Mouse (Mus musculus): ENCODE data around the gene Capn6. TPM values are rescaled to one million over a fixed set of nuclear protein-coding genes. Genes with fewer than 3 reads are reported as not detected.

Gene Capn6
- total RNA-seq (2021) = under 1 TPM; 0.39 to 0.49 TPM
- long read RNA-seq, experiment 1 = 0 reads
- long read RNA-seq, experiment 2 = 0 reads

DNA sequence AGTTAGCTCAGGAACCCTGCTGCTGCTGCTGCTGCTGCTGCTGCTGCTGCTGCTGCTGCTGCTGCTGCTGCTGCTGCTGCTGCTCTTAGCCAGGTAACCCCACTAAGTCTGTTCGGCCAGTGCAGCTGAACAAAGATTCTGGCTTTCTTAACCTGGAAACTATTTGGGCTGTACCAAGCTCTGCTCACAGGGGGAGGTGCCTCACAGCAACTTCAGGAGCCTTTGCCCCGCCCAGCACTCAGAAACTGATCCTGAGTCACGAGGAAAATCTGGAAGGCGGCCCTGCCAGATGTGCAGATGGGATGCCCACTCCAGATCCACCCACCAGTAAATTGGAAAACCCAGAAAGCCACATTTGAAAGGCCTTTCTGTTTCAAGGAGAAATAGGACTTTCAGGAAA, at the start of gene Capn6:
Gene Capn6 (minus strand): TSS at position 203 of the 400 bp plus-strand sequence.
- TF ChIP-seq CTCF (conservative IDR thresholded peaks at IDR 0.05) = no peak

GRCm38 (mm10) chrX:143867129-143867664, 40.0 kb upstream of the Capn6 start:
- DNase-seq (ENCODE audit: low spot score in 2 of 2) = no peak
- Histone ChIP-seq H3K4me3 (no peak overlapping the region), H3K27ac (no peak overlapping the region)
- TF ChIP-seq CTCF (conservative IDR thresholded peaks at IDR 0.05) = no peak

More for the DNA sequence above, at the start of gene Capn6:
- no peak within 1 kb of the TSS for H3K4me3 ChIP-seq
- no peak within 1 kb of the TSS for H3K27ac ChIP-seq
- DNase-seq (ENCODE audit: low spot score in 2 of 2) = no peak

DNA sequence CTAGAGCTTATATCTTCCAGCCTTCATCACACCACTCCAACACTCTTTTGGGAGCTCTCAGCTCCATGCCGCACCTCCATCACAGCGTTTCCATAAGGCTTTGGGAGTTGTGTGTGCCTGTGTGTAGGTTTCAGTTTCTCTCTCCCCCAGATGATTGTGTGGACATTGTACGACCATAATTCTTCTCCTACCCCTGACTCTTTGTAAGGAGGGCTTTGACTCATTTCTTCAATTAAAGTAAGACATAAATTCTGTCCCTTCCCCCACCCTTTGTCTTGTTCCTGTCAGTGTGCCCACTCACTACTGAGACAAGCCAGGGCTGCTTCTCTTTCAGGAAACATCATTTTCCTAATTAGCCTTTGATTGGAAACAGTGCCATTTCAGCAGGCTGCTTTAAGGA, 24.1 kb upstream of the Capn6 start:
- Histone ChIP-seq H3K27ac (no peak overlapping the region), H3K4me3 (no peak overlapping the region)
- no peak for TF ChIP-seq CTCF (conservative IDR thresholded peaks at IDR 0.05)
- DNase-seq (ENCODE audit: low spot score in 2 of 2) = no peak

DNA sequence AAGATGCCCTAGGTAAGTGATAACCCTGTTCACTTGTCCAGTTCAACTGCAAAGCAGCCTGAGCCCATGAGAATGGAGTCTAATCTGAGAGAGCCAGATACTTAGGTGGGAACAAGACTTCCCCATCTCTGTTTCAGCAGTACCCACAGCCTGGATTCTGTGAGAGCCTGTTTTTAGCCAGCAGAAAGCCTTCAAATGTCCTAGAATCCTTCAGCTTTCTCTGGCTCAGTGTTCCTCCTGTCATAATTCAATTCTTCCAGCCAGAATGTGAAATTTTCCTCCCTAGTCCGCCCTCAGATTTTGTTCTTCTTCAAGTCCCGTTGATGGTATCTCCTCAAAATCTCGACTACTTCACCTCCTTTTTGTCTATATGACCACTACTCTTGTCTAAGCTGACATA, 22.8 kb upstream of the Capn6 start:
- no peak for DNase-seq (ENCODE audit: low spot score in 2 of 2)
- H3K4me3 ChIP-seq = no peak overlapping the region
- no peak for TF ChIP-seq CTCF (conservative IDR thresholded peaks at IDR 0.05)
- no peak overlapping the region for H3K27ac ChIP-seq

DNA sequence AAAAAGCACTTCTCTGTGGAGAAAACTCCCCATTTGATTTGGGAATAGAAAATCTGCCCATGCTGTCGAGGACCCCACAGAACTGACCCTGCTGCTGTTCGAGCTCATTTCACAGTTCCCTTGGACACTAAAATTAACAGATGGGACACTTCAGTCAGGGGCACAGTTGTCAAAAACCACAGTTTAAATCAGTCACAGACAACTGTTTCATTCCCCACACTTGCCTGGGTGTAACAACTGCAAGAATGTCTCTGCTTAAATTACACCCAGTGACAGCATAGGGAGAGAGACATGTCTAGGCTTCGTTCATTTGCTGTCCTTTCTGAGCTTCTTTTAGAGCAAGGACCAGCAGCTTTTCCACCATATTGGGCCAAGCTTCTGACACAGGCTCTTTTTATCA, 19.4 kb upstream of the Capn6 start:
- TF ChIP-seq CTCF (conservative IDR thresholded peaks at IDR 0.05) = no peak
- no peak for DNase-seq (ENCODE audit: low spot score in 2 of 2)
- Histone ChIP-seq H3K4me3 (no peak overlapping the region), H3K27ac (no peak overlapping the region)

DNA sequence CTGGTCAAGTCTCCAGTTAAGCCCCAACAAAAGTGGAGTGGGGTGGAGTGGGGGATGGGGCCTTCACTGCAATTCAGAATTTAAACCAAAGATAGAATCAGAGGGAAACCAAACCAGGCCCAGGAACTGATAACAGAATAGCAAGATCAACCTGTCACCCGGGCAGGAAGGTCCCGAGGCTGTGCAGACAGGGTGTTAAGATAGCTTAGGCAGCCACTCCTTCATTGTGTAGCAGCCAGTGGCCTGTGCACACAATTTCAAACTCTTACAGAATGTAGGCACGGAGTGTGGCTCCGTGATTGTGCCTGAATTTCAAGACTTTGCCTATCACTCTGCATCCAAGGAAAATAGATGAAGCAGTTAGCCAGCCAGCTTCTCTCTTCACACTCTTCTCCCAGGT, 693 bp downstream of the Capn6 start:
- H3K27ac ChIP-seq = no peak overlapping the region
- no peak for DNase-seq (ENCODE audit: low spot score in 2 of 2)
- H3K4me3 ChIP-seq = no peak overlapping the region
- TF ChIP-seq CTCF (conservative IDR thresholded peaks at IDR 0.05) = no peak

- no peak overlapping the region for H3K27ac ChIP-seq
- no peak for DNase-seq (ENCODE audit: low spot score in 2 of 2)
- TF ChIP-seq CTCF (conservative IDR thresholded peaks at IDR 0.05) = peak; percentile 71
- H3K4me3 ChIP-seq = no peak overlapping the region
These were observed 8.3 kb downstream of the Capn6 start for GRCm38 (mm10) chrX:143818961-143819360.

DNA sequence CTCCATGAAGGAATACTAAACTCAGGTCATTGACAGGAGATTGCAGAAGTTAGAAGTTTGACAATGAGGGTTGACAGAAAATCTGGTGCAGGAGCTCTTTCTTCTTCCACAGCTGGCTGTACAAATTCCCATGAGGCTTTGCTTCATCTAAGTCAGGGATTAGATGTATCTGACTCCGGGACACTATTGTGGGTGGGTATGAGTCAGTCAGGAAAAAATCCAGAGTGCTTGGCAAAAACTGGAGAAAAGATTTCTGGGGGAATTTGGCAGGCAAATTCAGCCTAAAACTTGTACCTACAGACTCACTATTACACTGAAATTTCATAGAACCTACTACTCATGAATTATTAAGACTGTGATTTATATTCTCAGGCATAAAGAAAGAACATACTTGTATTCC, 11.3 kb downstream of the Capn6 start:
- Histone ChIP-seq H3K27ac (no peak overlapping the region), H3K4me3 (no peak overlapping the region)
- TF ChIP-seq CTCF (conservative IDR thresholded peaks at IDR 0.05) = no peak
- no peak for DNase-seq (ENCODE audit: low spot score in 2 of 2)

DNA sequence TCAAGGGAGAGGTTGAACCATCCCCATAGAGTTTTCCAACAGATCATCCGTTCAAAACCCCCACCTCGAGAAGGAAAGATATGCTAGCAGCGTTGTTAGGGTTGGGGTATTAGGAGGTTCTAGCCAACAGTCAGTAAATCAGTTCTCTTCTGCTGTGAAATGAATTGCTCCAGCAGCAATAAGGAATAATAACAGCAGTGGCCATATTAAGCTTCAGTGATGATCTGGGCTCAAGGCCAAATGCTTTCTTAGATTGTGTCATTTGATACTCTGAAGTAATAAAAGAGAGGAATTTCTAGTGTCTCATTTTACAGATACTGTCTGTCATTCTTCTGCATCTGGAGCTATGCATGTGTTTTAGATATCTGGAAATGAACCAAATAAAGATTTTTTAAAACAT, 64.7 kb downstream of the Capn6 start:
- no peak overlapping the region for H3K27ac ChIP-seq
- no peak overlapping the region for H3K4me3 ChIP-seq
- DNase-seq (ENCODE audit: low spot score in 2 of 2) = no peak
- TF ChIP-seq CTCF (conservative IDR thresholded peaks at IDR 0.05) = no peak

Small RNAs within 50 kb of the gene (microRNA-seq; reads per million reads assigned to microRNA genes)
- 0 reads per million in 2 experiments for gene Gm47298

Other genes starting within 250 kb of the Capn6 start
- gene Dcx, start 105.9 kb upstream of the Capn6 start, total RNA-seq (2021) = 10 to 100 TPM; 13.1 to 13.8 TPM

Measured in layer of hippocampus, adult 2 months (tissue).